Mouse (Mus musculus) kidney, embryonic 15.5 days (tissue): ENCODE data around the gene Rab25. TPM values are rescaled to one million over a fixed set of nuclear protein-coding genes. Genes with fewer than 3 reads are reported as not detected.

ENCODE experiments used
- ATAC-seq: fragments of 200-750 bp; cut with Nextera tagmentation; replicated peaks from 2 replicates; pipeline ENCODE4 v1.8.0; 2017; ENCODE audit warnings: moderate TSS enrichment; ENCODE audit not compliant: low FRiP score
- H3K27ac ChIP-seq: fragments of 300-500 bp; sonication (generic); 2 replicates; pipeline ENCODE4 v1.5.1; 2015; ENCODE audit warnings: mild to moderate bottlenecking, inconsistent platforms
- H3K27me3 ChIP-seq: fragments of 300-500 bp; sonication (generic); 2 replicates; pipeline ENCODE4 v1.6.1; 2015; ENCODE audit warnings: inconsistent platforms
- H3K36me3 ChIP-seq: fragments of 300-500 bp; sonication (generic); 2 replicates; pipeline ENCODE4 v1.6.1; 2015; ENCODE audit warnings: inconsistent platforms
- H3K4me1 ChIP-seq: fragments of 300-500 bp; sonication (generic); 2 replicates; pipeline ENCODE4 v1.6.1; 2015; ENCODE audit warnings: inconsistent platforms
- H3K4me2 ChIP-seq: fragments of 300-500 bp; sonication (generic); 2 replicates; pipeline ENCODE4 v1.6.1; 2015; ENCODE audit warnings: moderate library complexity, mild to moderate bottlenecking, inconsistent platforms
- H3K4me3 ChIP-seq: fragments of 300-500 bp; sonication (generic); replicated peaks from 2 replicates; pipeline ENCODE4 v1.5.1; 2015; ENCODE audit warnings: mild to moderate bottlenecking, inconsistent platforms
- H3K9ac ChIP-seq: fragments of 300-500 bp; sonication (generic); 2 replicates; pipeline ENCODE4 v1.6.1; 2015; ENCODE audit warnings: mild to moderate bottlenecking, inconsistent platforms
- H3K9me3 ChIP-seq: fragments of 300-500 bp; sonication (generic); replicated peaks from 2 replicates; pipeline ENCODE4 v1.6.1; 2016; ENCODE audit warnings: inconsistent platforms
- WGBS: fragments of 180-500 bp; shearing (Covaris S2); methylation state at CpG from one replicate; pipeline ENCODE4 v1.1.7; 2015; ENCODE audit warnings: mixed read lengths; 5-methylcytosine and 5-hydroxymethylcytosine counted together
- microRNA counts: library from miRNA; unstranded; fragments of <30 nt; microRNA quantifications from one replicate; lab custom pipeline; 2016
- microRNA-seq: library from miRNA; unstranded; fragments of <30 nt; microRNA quantifications from one replicate; pipeline ENCODE4, GENCODE M21; 2016
- polyA plus RNA-seq: library from polyadenylated mRNA; unstranded; fragments of >200 nt; fragmentation: Nextera tagmentation; extraction: Ambion mirVana; gene quantifications from 2 replicates; pipeline ENCODE4 v1.2.1, GENCODE M21; 2015

The Rab25 gene
- polyA plus RNA-seq, 1 experiment from 2014 or later = 15.1 TPM

DNA sequence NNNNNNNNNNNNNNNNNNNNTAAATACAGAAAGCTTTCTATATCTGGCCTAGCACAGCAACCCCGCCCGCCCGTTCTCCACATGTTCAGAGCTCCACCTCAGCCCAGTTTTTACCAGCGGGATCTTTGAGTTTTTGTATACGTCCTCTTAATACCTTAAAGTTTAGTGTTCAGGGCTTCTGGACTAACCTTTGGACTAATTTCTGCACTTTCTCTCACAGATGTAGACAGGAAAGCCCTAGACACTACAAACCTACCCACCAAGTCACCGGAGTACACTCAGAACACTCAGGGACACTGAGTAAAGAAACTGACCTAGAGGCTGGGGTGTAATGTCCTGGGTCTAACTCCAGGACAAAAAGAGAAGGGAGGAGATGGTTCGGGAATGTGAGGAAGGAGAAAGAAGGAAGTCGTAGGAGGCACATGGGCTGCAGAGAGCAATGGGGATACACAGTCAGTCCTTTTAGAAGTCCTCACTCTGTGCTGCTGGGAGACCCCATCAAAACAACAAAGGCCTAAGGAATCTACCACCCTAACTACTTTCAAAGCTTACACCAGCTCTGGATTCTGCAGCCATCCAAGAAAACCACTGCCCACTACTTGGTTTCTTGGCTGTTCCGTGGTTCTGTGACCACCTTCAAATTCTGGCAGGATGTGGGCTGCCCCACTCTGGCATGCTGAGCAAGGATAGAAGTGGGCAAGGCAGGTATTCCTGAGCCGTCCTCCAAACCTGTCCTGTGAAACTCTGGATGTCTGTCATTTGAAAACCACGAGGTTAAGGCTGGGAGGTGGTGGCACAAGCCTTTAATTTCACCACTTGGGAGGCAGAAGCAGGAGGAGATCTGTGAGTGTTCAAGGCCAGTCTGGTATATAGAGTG lies 54.2 kb downstream of the Rab25 start:
- Histone ChIP-seq H3K27ac (peak overlapping the region; percentile 91), H3K36me3 (0 out of 2 replicates have a peak, but pooled peaks cover 2% of the 10 kb centered on the region), H3K9me3 (no peaks in the 10 kb centered on the region), H3K27me3 (no peaks in the 10 kb centered on the region), H3K9ac (0 out of 2 replicates have a peak overlapping the region, but pooled peaks have one; percentile 9), H3K4me3 (no peak overlapping the region), H3K4me2 (peak overlapping the region; percentile 81; the same call in 1 of the 2 replicates), H3K4me1 (peaks cover 63% of the 10 kb centered on the region)
- 76% methylated on average over 11 of the region's 11 CpGs for WGBS
- ATAC-seq = no peak

MicroRNAs within 50 kb of the gene (microRNA counts, 519-probe panel; counts per million panel counts)
- microRNA mmu-miR-1905 (lab: Ali Mortazavi, UCI) = 31.7 counts per million

Small RNA genes lying within 50 kb of the gene (microRNA-seq; reads per million reads assigned to microRNA genes)
- gene Mir1905 = not detected

Other genes starting within 250 kb of the Rab25 start
- gene Glmp, start 223.3 kb downstream of the Rab25 start, polyA plus RNA-seq = 226 and 234 TPM in 2 replicates
- 5.2 and 6.6 TPM in 2 replicates for gene Tmem79, start 212.2 kb downstream of the Rab25 start, polyA plus RNA-seq
- gene Smg5, start 212.0 kb downstream of the Rab25 start, polyA plus RNA-seq = 56.3 and 63.1 TPM in 2 replicates
- 11.9 and 14.5 TPM in 2 replicates for gene Paqr6, start 183.7 kb downstream of the Rab25 start, polyA plus RNA-seq
- gene Bglap3, start 175.6 kb downstream of the Rab25 start, polyA plus RNA-seq = 0.39 and 0.48 TPM in 2 replicates
- 3.4 TPM in 1 of 2 replicates, not detected in the other for gene Bglap2, start 169.6 kb downstream of the Rab25 start, polyA plus RNA-seq
- 5.6 TPM in 1 of 2 replicates, not detected in the other for gene Bglap, start 163.8 kb downstream of the Rab25 start, polyA plus RNA-seq
- gene Pmf1, start 138.0 kb downstream of the Rab25 start, polyA plus RNA-seq = 152 TPM in 2 replicates
- 17.5 and 17.6 TPM in 2 replicates for gene Slc25a44, start 123.2 kb downstream of the Rab25 start, polyA plus RNA-seq
- gene Sema4a, start 87.1 kb downstream of the Rab25 start, polyA plus RNA-seq = 14.0 and 14.7 TPM in 2 replicates
- 89.2 and 92.0 TPM in 2 replicates for gene Lmna, start 38.3 kb downstream of the Rab25 start, polyA plus RNA-seq
- 20.9 and 22.0 TPM in 2 replicates for gene Mex3a, start 15.9 kb downstream of the Rab25 start, polyA plus RNA-seq
- gene Lamtor2, start 4.8 kb upstream of the Rab25 start, polyA plus RNA-seq = 167 and 173 TPM in 2 replicates
- gene Ubqln4, start 5.5 kb upstream of the Rab25 start, polyA plus RNA-seq = 54.0 and 57.9 TPM in 2 replicates
- 300 and 318 TPM in 2 replicates for gene Ssr2, start 27.6 kb upstream of the Rab25 start, polyA plus RNA-seq
- 99.8 and 104 TPM in 2 replicates for gene Arhgef2, start 57.7 kb upstream of the Rab25 start, polyA plus RNA-seq
- not detected in 2 replicates for gene Rxfp4, start 104.8 kb upstream of the Rab25 start, polyA plus RNA-seq
- 95.1 and 102 TPM in 2 replicates for gene Khdc4, start 137.5 kb upstream of the Rab25 start, polyA plus RNA-seq
- 46.7 and 50.4 TPM in 2 replicates for gene Rit1, start 168.5 kb upstream of the Rab25 start, polyA plus RNA-seq
- gene Syt11, start 226.9 kb upstream of the Rab25 start, polyA plus RNA-seq = 13.1 and 16.2 TPM in 2 replicates